Mouse (Mus musculus) heart, postnatal 0 days (tissue): ENCODE measurements around the gene Sdr42e1. TPM values are rescaled to one million over a fixed set of nuclear protein-coding genes. Genes with fewer than 3 reads are reported as not detected.
A peak's percentile ranks its signal among the peaks of the same experiment; 100 is the strongest.

Experiments
- ATAC-seq: fragments of 200-750 bp; cut with Nextera tagmentation; 2 replicates; pipeline ENCODE4 v1.8.0; 2017; ENCODE audit warnings: low read depth, moderate number of reproducible peaks, moderate library complexity; ENCODE audit not compliant: insufficient read depth
- DNase-seq: peaks from one replicate; pipeline ENCODE4 v3.0.0-alpha.2; 2016; ENCODE audit warnings: low spot score
- H3K27ac ChIP-seq: fragments of 300-500 bp; sonication (generic); 2 replicates; pipeline ENCODE4 v1.5.1; 2014; ENCODE audit warnings: low read depth, mild to moderate bottlenecking
- H3K27me3 ChIP-seq: fragments of 300-500 bp; sonication (generic); 2 replicates; pipeline ENCODE4 v1.6.1; 2014; ENCODE audit warnings: low read length, mixed read lengths; ENCODE audit not compliant: control insufficient read depth, insufficient read depth
- H3K36me3 ChIP-seq: fragments of 300-500 bp; sonication (generic); replicated peaks from 2 replicates; pipeline ENCODE4 v1.6.1; 2014; ENCODE audit warnings: low read length, mixed read lengths; ENCODE audit not compliant: control insufficient read depth, insufficient read depth
- H3K4me1 ChIP-seq: fragments of 300-500 bp; sonication (generic); 2 replicates; pipeline ENCODE4 v1.6.1; 2014; ENCODE audit warnings: antibody characterized with exemption; ENCODE audit not compliant: control insufficient read depth, insufficient read depth
- H3K4me2 ChIP-seq: fragments of 300-500 bp; sonication (generic); 2 replicates; pipeline ENCODE4 v1.6.1; 2014; ENCODE audit warnings: low read depth, mild to moderate bottlenecking, low read length, moderate library complexity
- H3K4me3 ChIP-seq: fragments of 300-500 bp; sonication (generic); 2 replicates; pipeline ENCODE4 v1.5.1; 2014; ENCODE audit warnings: low read depth, low read length
- H3K9ac ChIP-seq: fragments of 300-500 bp; sonication (generic); replicated peaks from 2 replicates; pipeline ENCODE4 v1.6.1; 2014; ENCODE audit warnings: low read depth, low read length, mixed read lengths
- H3K9me3 ChIP-seq: fragments of 300-500 bp; sonication (generic); replicated peaks from 2 replicates; pipeline ENCODE4 v1.6.1; 2016; ENCODE audit warnings: low read length; ENCODE audit not compliant: control insufficient read depth
- CTCF ChIP-seq: IDR thresholded peaks from 2 replicates; pipeline ENCODE4 v1.5.1; 2016; ENCODE audit warnings: antibody characterized with exemption, control low read depth, low read depth
- EP300 ChIP-seq: IDR thresholded peaks from 2 replicates; pipeline ENCODE4 v1.6.1; 2016; ENCODE audit warnings: antibody characterized with exemption, low read depth
- WGBS: fragments of 180-500 bp; shearing (Covaris S2); extraction: QIAGEN DNeasy Blood & Tissue Kit; methylation state at CpG from one replicate; pipeline ENCODE4 v1.1.7; 2014; 5-methylcytosine and 5-hydroxymethylcytosine counted together
- polyA plus RNA-seq: library from polyadenylated mRNA; unstranded; fragments of >200 nt; fragmentation: Nextera tagmentation; extraction: Ambion mirVana; gene quantifications from 2 replicates; pipeline ENCODE4 v1.2.1, GENCODE M21; 2015
- total RNA-seq: library from RNA; depleted of rRNA; stranded (reverse); fragments of >200 nt; gene quantifications from 2 replicates; pipeline ENCODE4 v1.2.3, GENCODE M21; 2014; ENCODE audit warnings: low replicate concordance; rRNA removed

The Sdr42e1 gene
- 0.23 and 2.0 TPM in 2 replicates for total RNA-seq
- 0.61 and 0.92 TPM in 2 replicates for polyA plus RNA-seq

- peak; percentile 38 for DNase-seq
- TF ChIP-seq EP300 (no peak), CTCF (no peak)
- 0 out of 2 replicates have a peak, but pooled peaks cover 5% of the 10 kb centered on the region for H3K27me3 ChIP-seq
- 9% methylated on average over 17 of the region's 17 CpGs for WGBS
- H3K27ac ChIP-seq: no peak within 1 kb of the TSS
- H3K9ac ChIP-seq: peak within 1 kb of the TSS; percentile 68
- ATAC-seq: no peak
- no peaks in the 10 kb centered on the region for H3K36me3 ChIP-seq
- peak within 1 kb of the TSS; percentile 82 for H3K4me2 ChIP-seq
- peaks cover 5% of the 10 kb centered on the region; the same call in 1 of the 2 replicates for H3K4me1 ChIP-seq
- H3K4me3 ChIP-seq: peak within 1 kb of the TSS; percentile 56
- no peaks in the 10 kb centered on the region for H3K9me3 ChIP-seq
These were observed at the start of gene Sdr42e1 for GRCm38 (mm10) chr8:117673430-117673830. Sdr42e1 (minus strand) TSS chr8:117673689.

GRCm38 (mm10) chr8:117718152-117718860 lies 44.8 kb upstream of the Sdr42e1 start:
- no peaks in the 10 kb centered on the region for H3K36me3 ChIP-seq
- H3K4me1 ChIP-seq: no peaks in the 10 kb centered on the region
- WGBS: 69% methylated on average over 14 of the region's 14 CpGs
- ATAC-seq (no peak), DNase-seq (no peak)
- H3K4me3 ChIP-seq: no peak overlapping the region
- no peak overlapping the region for H3K27ac ChIP-seq
- H3K27me3 ChIP-seq: no peaks in the 10 kb centered on the region
- no peak overlapping the region for H3K4me2 ChIP-seq
- H3K9ac ChIP-seq: no peak overlapping the region
- TF ChIP-seq CTCF (no peak), EP300 (no peak)
- H3K9me3 ChIP-seq: no peaks in the 10 kb centered on the region

DNA sequence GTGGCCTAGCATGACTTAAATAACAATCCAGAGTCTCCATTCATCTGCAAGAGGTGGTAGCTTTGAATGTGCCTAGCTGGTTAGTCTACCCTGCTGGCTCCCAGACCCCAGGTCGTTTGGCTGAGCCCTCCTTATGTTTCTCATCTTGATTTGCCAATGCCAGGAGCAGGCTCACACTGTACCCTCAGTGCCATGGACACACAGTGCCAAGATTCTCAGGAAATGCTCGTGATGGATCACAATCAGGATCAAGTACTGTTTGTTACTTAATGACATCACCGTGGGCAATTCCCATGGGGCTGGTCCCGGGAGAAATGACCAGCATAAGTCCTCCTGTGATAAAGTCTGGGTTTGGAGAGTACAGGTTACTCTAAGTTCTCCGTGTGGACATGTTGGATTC lies 42.4 kb upstream of the Sdr42e1 start:
- Histone ChIP-seq H3K4me1 (no peaks in the 10 kb centered on the region), H3K9me3 (no peaks in the 10 kb centered on the region), H3K27ac (no peak overlapping the region), H3K4me3 (no peak overlapping the region), H3K9ac (no peak overlapping the region), H3K36me3 (no peaks in the 10 kb centered on the region), H3K4me2 (no peak overlapping the region), H3K27me3 (no peaks in the 10 kb centered on the region)
- DNase-seq: no peak
- TF ChIP-seq EP300 (no peak), CTCF (no peak)
- ATAC-seq: no peak
- 61% methylated on average over 5 of the region's 5 CpGs for WGBS

DNA sequence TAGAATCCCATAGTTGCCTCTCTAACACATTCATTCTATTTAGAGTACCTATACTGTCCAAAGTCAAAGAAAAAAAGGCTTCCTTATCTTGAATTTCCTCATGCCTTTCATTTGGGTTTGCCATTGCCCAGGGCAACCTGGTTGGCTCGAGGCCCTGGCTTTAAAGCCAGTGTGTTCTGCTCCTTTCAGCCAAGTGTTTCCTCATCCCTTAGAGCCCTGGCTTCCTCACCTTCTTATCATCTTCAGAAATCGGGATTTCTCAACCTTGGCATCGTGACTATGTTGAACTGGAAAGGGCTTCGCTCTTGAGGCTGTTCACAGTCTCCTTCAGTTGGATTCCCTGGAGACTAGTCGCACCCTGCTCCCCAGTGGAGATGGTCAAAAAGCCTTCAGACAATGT lies 41.1 kb upstream of the Sdr42e1 start:
- DNase-seq: no peak
- WGBS: 78% methylated on average over 5 of the region's 5 CpGs

DNA sequence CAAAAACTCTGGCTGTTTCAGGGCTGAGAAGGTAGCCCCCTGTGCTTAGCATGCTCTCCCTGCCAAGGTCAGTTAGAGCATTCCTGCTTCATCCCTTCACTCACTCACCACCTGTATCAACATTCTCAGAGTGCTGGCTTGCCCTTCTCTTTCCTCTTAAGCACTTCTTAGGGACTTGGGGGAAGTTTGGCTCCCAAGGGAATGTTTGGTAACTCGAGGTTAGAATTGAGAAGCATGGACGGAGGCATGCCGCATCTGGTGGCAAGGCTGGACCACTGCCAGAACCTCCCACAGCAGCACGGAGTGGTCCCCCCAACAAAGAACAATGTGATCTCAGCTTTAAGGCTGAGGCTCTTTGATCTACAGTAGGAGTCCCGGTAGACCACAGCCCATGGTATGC lies 38.7 kb upstream of the Sdr42e1 start:
- ATAC-seq: no peak
- no peak for TF ChIP-seq EP300
- no peak for TF ChIP-seq CTCF
- 37% methylated on average over 5 of the region's 5 CpGs for whole genome bisulfite sequencing

More for the DNA sequence above, 41.1 kb upstream of the Sdr42e1 start:
- no peaks in the 10 kb centered on the region for H3K27me3 ChIP-seq
- TF ChIP-seq EP300 (no peak), CTCF (no peak)
- no peaks in the 10 kb centered on the region for H3K36me3 ChIP-seq
- no peak overlapping the region for H3K4me3 ChIP-seq
- no peak overlapping the region for H3K9ac ChIP-seq
- H3K4me2 ChIP-seq: no peak overlapping the region
- no peak overlapping the region for H3K27ac ChIP-seq
- H3K4me1 ChIP-seq: no peaks in the 10 kb centered on the region
- no peaks in the 10 kb centered on the region for H3K9me3 ChIP-seq
- no peak for ATAC-seq

More for the DNA sequence above, 38.7 kb upstream of the Sdr42e1 start:
- Histone ChIP-seq H3K36me3 (no peaks in the 10 kb centered on the region), H3K9ac (no peak overlapping the region), H3K27me3 (no peaks in the 10 kb centered on the region), H3K27ac (no peak overlapping the region), H3K4me1 (no peaks in the 10 kb centered on the region), H3K4me3 (no peak overlapping the region), H3K9me3 (no peaks in the 10 kb centered on the region), H3K4me2 (no peak overlapping the region)
- DNase-seq: no peak
